Mouse (Mus musculus): ENCODE measurements around the gene Acsbg1. TPM values are rescaled to one million over a fixed set of nuclear protein-coding genes. Genes with fewer than 3 reads are reported as not detected.

Gene Acsbg1
- polyA plus RNA-seq, 1 experiment from 2014 or later, result 68.3 TPM

- no peak overlapping the region for H3K4me3 ChIP-seq (ENCODE audit: low read depth, low read length)
Measured at GRCm38 (mm10) chr9:54560831-54561601, 100.7 kb downstream of the Acsbg1 start.

GRCm38 (mm10) chr9:54559771-54560471 is 101.7 kb downstream of the Acsbg1 start, which contains the start of gene Cib2:
Cib2 (minus strand) TSS chr9:54560218.
- WGBS, result 2% methylated on average over 49 of the region's 54 CpGs
- Histone ChIP-seq H3K9ac (ENCODE audit: low read length) (peak within 1 kb of the TSS; percentile 41), H3K4me1 (replicated peaks; ENCODE audit: control insufficient read depth, insufficient read depth) (peaks cover 2% of the 10 kb centered on the region; the same call in 1 of the 2 replicates), H3K4me2 (replicated peaks; ENCODE audit: low read depth) (peak within 1 kb of the TSS; percentile 88), H3K4me3 (ENCODE audit: low read depth, low read length) (peak within 1 kb of the TSS; percentile 52), H3K9me3 (ENCODE audit: control insufficient read depth, low read length) (no peaks in the 10 kb centered on the region), H3K27me3 (ENCODE audit: control insufficient read depth, insufficient read depth, low read length) (no peaks in the 10 kb centered on the region), H3K36me3 (ENCODE audit: control insufficient read depth, insufficient read depth, low read length) (no peaks in the 10 kb centered on the region), H3K27ac (replicated peaks) (no peak within 1 kb of the TSS)
- DNase-seq (ENCODE audit: low spot score) (peak; percentile 91), ATAC-seq (ENCODE audit: low FRiP score, low TSS enrichment) (peak; percentile 94)
- no peak for TF ChIP-seq EP300 (optimal IDR thresholded peaks at IDR 0.05)
- TF ChIP-seq CTCF (IDR thresholded peaks at IDR 0.05; ENCODE audit: low read depth), result peak; percentile 60

More at GRCm38 (mm10) chr9:54560831-54561601, 100.7 kb downstream of the Acsbg1 start:
- Histone ChIP-seq H3K4me2 (replicated peaks; ENCODE audit: low read depth) (no peak overlapping the region), H3K4me1 (replicated peaks; ENCODE audit: control insufficient read depth, insufficient read depth) (peaks cover 2% of the 10 kb centered on the region; the same call in 1 of the 2 replicates), H3K9me3 (ENCODE audit: control insufficient read depth, low read length) (no peaks in the 10 kb centered on the region), H3K36me3 (ENCODE audit: control insufficient read depth, insufficient read depth, low read length) (no peaks in the 10 kb centered on the region), H3K27me3 (ENCODE audit: control insufficient read depth, insufficient read depth, low read length) (no peaks in the 10 kb centered on the region), H3K27ac (replicated peaks) (no peak overlapping the region), H3K9ac (ENCODE audit: low read length) (no peak overlapping the region)
- TF ChIP-seq CTCF (IDR thresholded peaks at IDR 0.05; ENCODE audit: low read depth) (no peak), EP300 (optimal IDR thresholded peaks at IDR 0.05) (no peak)
- 86% methylated on average over 8 of the region's 8 CpGs for WGBS
- no peak for DNase-seq (ENCODE audit: low spot score)
- no peak for ATAC-seq (ENCODE audit: low FRiP score, low TSS enrichment)

GRCm38 (mm10) chr9:54558731-54559130 is 102.9 kb downstream of the Acsbg1 start:
- Histone ChIP-seq H3K9me3 (ENCODE audit: control insufficient read depth, low read length) (no peaks in the 10 kb centered on the region), H3K27me3 (ENCODE audit: control insufficient read depth, insufficient read depth, low read length) (no peaks in the 10 kb centered on the region), H3K4me3 (ENCODE audit: low read depth, low read length) (no peak overlapping the region), H3K36me3 (ENCODE audit: control insufficient read depth, insufficient read depth, low read length) (no peaks in the 10 kb centered on the region), H3K4me1 (replicated peaks; ENCODE audit: control insufficient read depth, insufficient read depth) (peaks cover 2% of the 10 kb centered on the region; the same call in 1 of the 2 replicates), H3K27ac (replicated peaks) (no peak overlapping the region), H3K9ac (ENCODE audit: low read length) (no peak overlapping the region), H3K4me2 (replicated peaks; ENCODE audit: low read depth) (no peak overlapping the region)
- no peak for TF ChIP-seq CTCF (IDR thresholded peaks at IDR 0.05; ENCODE audit: low read depth)
- TF ChIP-seq EP300 (optimal IDR thresholded peaks at IDR 0.05), result no peak
- ATAC-seq (ENCODE audit: low FRiP score, low TSS enrichment), result no peak
- 79% methylated on average over 8 of the region's 8 CpGs for WGBS
- DNase-seq (ENCODE audit: low spot score), result no peak

GRCm38 (mm10) chr9:54555044-54555443 is 106.6 kb downstream of the Acsbg1 start:
- no peak overlapping the region for H3K9ac ChIP-seq (ENCODE audit: low read length)
- 54% methylated on average over 2 of the region's 2 CpGs for WGBS
- peaks cover 2% of the 10 kb centered on the region; the same call in 1 of the 2 replicates for H3K4me1 ChIP-seq (replicated peaks; ENCODE audit: control insufficient read depth, insufficient read depth)
- no peaks in the 10 kb centered on the region for H3K36me3 ChIP-seq (ENCODE audit: control insufficient read depth, insufficient read depth, low read length)
- DNase-seq (ENCODE audit: low spot score), result no peak
- no peak for TF ChIP-seq CTCF (IDR thresholded peaks at IDR 0.05; ENCODE audit: low read depth)
- no peak for TF ChIP-seq EP300 (optimal IDR thresholded peaks at IDR 0.05)
- no peak for ATAC-seq (ENCODE audit: low FRiP score, low TSS enrichment)
- H3K4me2 ChIP-seq (replicated peaks; ENCODE audit: low read depth), result no peak overlapping the region
- no peaks in the 10 kb centered on the region for H3K9me3 ChIP-seq (ENCODE audit: control insufficient read depth, low read length)
- no peak overlapping the region for H3K4me3 ChIP-seq (ENCODE audit: low read depth, low read length)
- H3K27me3 ChIP-seq (ENCODE audit: control insufficient read depth, insufficient read depth, low read length), result no peaks in the 10 kb centered on the region
- no peak overlapping the region for H3K27ac ChIP-seq (replicated peaks)

Small RNA genes within 50 kb of the gene (microRNA-seq; reads per million reads assigned to microRNA genes)
- gene Mir5710, result not detected

Other genes with a start within 250 kb of the Acsbg1 start
- 1.8 and 2.2 TPM in 2 replicates for gene Dmxl2, start 160.2 kb downstream of the Acsbg1 start, polyA plus RNA-seq (2015; fragmentation: Nextera tagmentation; extraction: Ambion mirVana)
- 0.04 TPM in 2 replicates for gene Sh2d7, start 122.9 kb downstream of the Acsbg1 start, polyA plus RNA-seq (2015; fragmentation: Nextera tagmentation; extraction: Ambion mirVana)
- 6.1 and 7.5 TPM in 2 replicates for gene Cib2, start 101.7 kb downstream of the Acsbg1 start, polyA plus RNA-seq (2015; fragmentation: Nextera tagmentation; extraction: Ambion mirVana)
- 105 TPM in 2 replicates for gene Idh3a, start 75.5 kb downstream of the Acsbg1 start, polyA plus RNA-seq (2015; fragmentation: Nextera tagmentation; extraction: Ambion mirVana)
- gene Dnaja4, start 37.0 kb upstream of the Acsbg1 start, polyA plus RNA-seq (2015; fragmentation: Nextera tagmentation; extraction: Ambion mirVana), result 5.5 and 6.2 TPM in 2 replicates
- 129 and 132 TPM in 2 replicates for gene Wdr61, start 72.6 kb upstream of the Acsbg1 start, polyA plus RNA-seq (2015; fragmentation: Nextera tagmentation; extraction: Ambion mirVana)
- 2.8 and 4.1 TPM in 2 replicates for gene Crabp1, start 102.9 kb upstream of the Acsbg1 start, polyA plus RNA-seq (2015; fragmentation: Nextera tagmentation; extraction: Ambion mirVana)
- gene Ireb2, start 201.9 kb upstream of the Acsbg1 start, polyA plus RNA-seq (2015; fragmentation: Nextera tagmentation; extraction: Ambion mirVana), result 9.6 and 9.7 TPM in 2 replicates

Measured in stomach, postnatal 0 days (tissue).